Mouse (Mus musculus) G1E (cell line): ENCODE results near the gene Gm45716. TPM values are rescaled to one million over a fixed set of nuclear protein-coding genes. Genes with fewer than 3 reads are reported as not detected.

Experiments used
- ATAC-seq: 2 replicates; pipeline ENCODE4 v1.8.0; 2016; ENCODE audit warnings: mild to moderate bottlenecking; ENCODE audit not compliant: insufficient number of reproducible peaks, poor library complexity, low FRiP score, severe bottlenecking; ENCODE audit errors: extremely low read depth
- DNase-seq: peaks from one replicate; pipeline ENCODE4 v3.0.0; 2012; ENCODE audit warnings: low spot score
- H3K27me3 ChIP-seq: 2 replicates; pipeline ENCODE4 v1.6.1; 2012; ENCODE audit warnings: mild to moderate bottlenecking, low read length, inconsistent platforms; ENCODE audit not compliant: insufficient read depth
- H3K36me3 ChIP-seq: replicated peaks from 2 replicates; pipeline ENCODE3; 2012; ENCODE audit warnings: mild to moderate bottlenecking, inconsistent platforms
- H3K4me1 ChIP-seq: 2 replicates; pipeline ENCODE4 v1.6.1; 2012; ENCODE audit warnings: low read depth, low read length, inconsistent platforms, mixed read lengths; ENCODE audit not compliant: insufficient read depth
- H3K4me3 ChIP-seq: 2 replicates; pipeline ENCODE4 v1.5.1; 2012; ENCODE audit warnings: low read depth, mild to moderate bottlenecking, inconsistent platforms, low read length, moderate library complexity, mixed read lengths
- H3K9me3 ChIP-seq: replicated peaks from 2 replicates; pipeline ENCODE4 v1.6.1; 2012; ENCODE audit warnings: inconsistent platforms
- CTCF ChIP-seq: IDR thresholded peaks from 2 replicates; pipeline ENCODE4 v1.5.1; 2012; ENCODE audit warnings: low read depth, low read length, inconsistent platforms, mixed read lengths
- GATA1 ChIP-seq: IDR thresholded peaks from 2 replicates; pipeline ENCODE4 v1.6.1; 2012; ENCODE audit warnings: borderline replicate concordance, low read length, inconsistent platforms, mixed read lengths
- GATA2 ChIP-seq: IDR thresholded peaks from 2 replicates; pipeline ENCODE4 v1.6.1; 2012; ENCODE audit warnings: low read depth, low read length, inconsistent platforms, borderline replicate concordance
- POLR2AphosphoS5 ChIP-seq: IDR thresholded peaks from 2 replicates; pipeline ENCODE4 v1.6.1; 2012; ENCODE audit warnings: low read depth, low read length, inconsistent platforms; ENCODE audit not compliant: insufficient replicate concordance
- TAL1 ChIP-seq: conservative IDR thresholded peaks from 2 replicates; pipeline ENCODE4 v1.6.1; 2012; ENCODE audit warnings: low read depth, low read length, inconsistent platforms, mixed read lengths
- polyA plus RNA-seq: library from polyadenylated mRNA; stranded (reverse); fragments of >175 nt; gene quantifications from 2 replicates; pipeline ENCODE4 v1.2.3, GENCODE M21; 2012
- total RNA-seq, 2 experiments: library from RNA; stranded (forward) in 1 of 2; stranded (reverse) in 1 of 2; fragments of 200-1000 nt in 1 of 2; fragments of >200 nt in 1 of 2; fragmentation: Nextera tagmentation in 1 of 2; gene quantifications; 2 replicates each; pipeline ENCODE4 v1.2.3; 2014 to 2017

Gm45716 gene
- total and polyA plus RNA-seq, 3 experiments: 0.61 to 4.3 (median 2.3) TPM

DNA sequence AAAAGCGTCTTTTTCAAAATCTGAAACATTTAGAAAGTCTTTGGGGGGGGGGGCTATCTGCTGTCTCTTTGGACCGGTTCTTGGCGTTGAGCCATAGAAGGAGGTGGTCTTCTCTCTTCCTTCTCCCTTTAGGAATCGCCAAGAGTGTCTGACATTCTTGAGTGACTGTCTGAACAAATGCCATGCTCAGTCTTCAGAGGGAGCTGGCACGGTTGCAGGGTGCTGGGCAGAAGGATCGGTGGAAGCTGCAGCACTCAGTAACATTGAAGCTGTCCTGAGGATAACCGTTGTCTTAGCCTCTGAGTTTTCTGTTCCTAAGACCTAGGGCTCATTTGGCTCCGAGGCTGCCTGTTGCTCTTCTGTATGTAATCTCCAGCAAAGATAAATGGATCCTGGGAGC, 64.9 kb downstream of the Gm45716 start:
- TF ChIP-seq POLR2AphosphoS5 (no peak), GATA1 (no peak), TAL1 (no peak), CTCF (no peak), GATA2 (no peak)
- H3K9me3 ChIP-seq: peaks cover 13% of the 10 kb centered on the region
- no peaks in the 10 kb centered on the region for H3K27me3 ChIP-seq
- H3K36me3 ChIP-seq: peaks cover 3% of the 10 kb centered on the region
- no peak overlapping the region for H3K4me3 ChIP-seq
- H3K4me1 ChIP-seq: peaks cover 9% of the 10 kb centered on the region
- ATAC-seq (no peak), DNase-seq (no peak)

DNA sequence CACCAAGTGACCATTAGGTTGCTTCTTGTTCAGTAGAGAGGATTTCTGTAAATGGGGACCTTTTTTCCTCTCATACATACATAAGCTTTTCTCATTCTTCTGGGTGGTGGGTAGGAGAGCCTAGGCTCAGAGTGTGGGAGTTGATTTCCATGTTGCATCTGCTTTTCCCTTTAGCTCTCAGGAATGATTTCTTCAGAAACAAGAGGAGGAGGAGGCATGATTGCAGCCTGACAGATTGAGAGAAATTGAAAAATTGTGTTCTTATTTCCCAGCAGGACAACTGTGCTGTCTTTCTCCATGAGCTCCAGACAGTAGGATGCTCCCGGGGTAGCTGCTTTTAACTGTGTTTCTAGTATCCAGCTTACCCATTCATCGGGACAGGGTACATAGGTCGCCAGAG, 67.1 kb downstream of the Gm45716 start:
- TF ChIP-seq CTCF (no peak), TAL1 (no peak), POLR2AphosphoS5 (no peak), GATA2 (no peak), GATA1 (no peak)
- no peaks in the 10 kb centered on the region for H3K27me3 ChIP-seq
- no peak for DNase-seq
- no peak overlapping the region for H3K4me3 ChIP-seq
- H3K9me3 ChIP-seq: peaks cover 7% of the 10 kb centered on the region
- H3K36me3 ChIP-seq: peaks cover 7% of the 10 kb centered on the region
- no peak for ATAC-seq
- peaks cover 9% of the 10 kb centered on the region for H3K4me1 ChIP-seq

DNA sequence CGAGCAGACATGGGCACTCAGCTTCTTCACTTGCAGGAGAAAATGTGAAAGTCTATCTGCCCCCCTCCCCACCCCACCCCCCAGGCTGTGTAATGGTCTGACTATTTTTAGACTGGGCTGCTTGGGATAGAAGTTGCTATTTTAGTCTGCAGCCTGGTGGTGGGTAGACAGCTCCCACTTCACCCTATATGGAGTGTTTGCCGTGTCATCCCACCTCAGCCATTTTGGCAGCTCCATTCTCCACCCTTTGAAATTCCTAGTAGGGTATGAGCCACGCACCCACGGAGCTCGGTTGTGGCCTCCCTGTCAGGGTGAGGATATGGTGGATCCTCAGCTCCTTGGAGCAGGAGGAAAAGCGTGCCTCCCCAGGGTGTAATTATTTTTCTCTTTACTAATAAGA, 68.2 kb downstream of the Gm45716 start:
- Histone ChIP-seq H3K4me1 (no peaks in the 10 kb centered on the region), H3K9me3 (peaks cover 4% of the 10 kb centered on the region), H3K36me3 (peaks cover 14% of the 10 kb centered on the region), H3K4me3 (no peak overlapping the region), H3K27me3 (no peaks in the 10 kb centered on the region)
- no peak for DNase-seq
- ATAC-seq: no peak
- TF ChIP-seq POLR2AphosphoS5 (no peak), GATA2 (no peak), GATA1 (no peak), TAL1 (no peak), CTCF (no peak)

DNA sequence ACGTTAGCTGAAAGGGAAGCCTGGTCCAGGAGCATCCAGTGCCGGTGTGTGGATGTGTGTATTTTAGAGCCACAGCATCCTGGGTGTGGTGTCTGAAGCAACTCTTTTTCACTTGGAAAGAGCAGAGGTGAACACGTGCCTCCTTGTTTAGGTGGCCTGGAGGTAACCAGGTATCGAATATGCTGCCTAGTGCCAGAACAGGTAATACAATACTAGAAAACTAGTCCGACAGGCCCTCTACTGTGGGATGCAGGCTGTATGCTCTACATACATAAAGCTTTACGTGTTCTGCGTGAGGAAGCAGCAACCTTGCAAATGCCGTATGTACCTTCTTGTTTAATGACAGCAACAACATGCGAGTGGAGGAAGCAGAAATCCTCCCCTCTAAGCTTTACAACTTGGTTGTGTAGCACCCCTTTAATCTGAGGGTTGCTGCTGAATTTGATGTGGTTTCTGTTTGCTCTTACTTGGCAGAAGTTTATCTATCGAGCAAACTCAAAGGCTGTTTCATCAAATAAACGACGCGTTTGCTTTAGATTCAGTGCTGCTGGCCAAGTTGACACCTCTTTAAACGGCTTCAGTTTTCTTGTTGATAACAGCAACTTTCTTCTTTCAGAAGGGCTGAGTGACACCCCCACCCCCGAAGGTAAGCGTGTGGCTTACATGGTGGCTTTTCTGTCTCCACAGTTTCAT, 69.5 kb downstream of the Gm45716 start:
- Histone ChIP-seq H3K36me3 (peaks cover 21% of the 10 kb centered on the region), H3K9me3 (peaks cover 4% of the 10 kb centered on the region), H3K4me1 (no peaks in the 10 kb centered on the region), H3K4me3 (no peak overlapping the region), H3K27me3 (no peaks in the 10 kb centered on the region)
- no peak for TF ChIP-seq GATA1
- DNase-seq (no peak), ATAC-seq (no peak)

DNA sequence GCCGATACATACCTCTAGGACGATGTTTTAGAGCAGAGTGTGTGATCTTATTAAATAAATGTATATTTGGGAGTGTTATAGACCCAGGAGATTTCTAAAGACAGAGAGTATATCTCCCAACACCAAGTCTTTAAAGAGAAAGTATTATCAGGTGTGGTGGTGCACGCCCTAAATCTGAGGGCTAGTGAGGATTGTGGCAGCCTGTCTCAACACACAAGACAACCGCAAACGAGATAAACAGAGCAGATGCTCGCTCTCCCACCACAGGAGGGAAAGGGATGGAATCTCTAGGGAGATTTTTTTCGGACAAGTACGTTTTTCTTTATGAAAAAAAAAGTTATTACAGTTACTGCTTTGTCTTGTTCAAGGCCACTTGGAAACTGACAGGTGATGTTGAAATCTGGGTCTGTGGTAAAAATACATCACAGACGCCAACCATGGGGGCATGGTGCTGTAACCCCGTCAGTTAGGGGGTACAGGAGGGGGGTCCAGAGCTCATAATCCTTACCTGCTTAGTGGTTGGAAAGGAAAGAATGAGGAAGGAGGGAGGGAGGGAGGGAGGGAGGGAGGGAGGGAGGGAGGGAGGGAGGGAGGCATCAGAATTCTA, 70.9 kb downstream of the Gm45716 start:
- no peak for TF ChIP-seq TAL1
- TF ChIP-seq POLR2AphosphoS5: no peak
- TF ChIP-seq CTCF: no peak
- TF ChIP-seq GATA1: no peak
- no peak for TF ChIP-seq GATA2
- Histone ChIP-seq H3K9me3 (peaks cover 2% of the 10 kb centered on the region), H3K27me3 (no peaks in the 10 kb centered on the region), H3K4me1 (no peaks in the 10 kb centered on the region), H3K4me3 (no peak overlapping the region), H3K36me3 (peaks cover 29% of the 10 kb centered on the region)
- DNase-seq (no peak), ATAC-seq (no peak)

DNA sequence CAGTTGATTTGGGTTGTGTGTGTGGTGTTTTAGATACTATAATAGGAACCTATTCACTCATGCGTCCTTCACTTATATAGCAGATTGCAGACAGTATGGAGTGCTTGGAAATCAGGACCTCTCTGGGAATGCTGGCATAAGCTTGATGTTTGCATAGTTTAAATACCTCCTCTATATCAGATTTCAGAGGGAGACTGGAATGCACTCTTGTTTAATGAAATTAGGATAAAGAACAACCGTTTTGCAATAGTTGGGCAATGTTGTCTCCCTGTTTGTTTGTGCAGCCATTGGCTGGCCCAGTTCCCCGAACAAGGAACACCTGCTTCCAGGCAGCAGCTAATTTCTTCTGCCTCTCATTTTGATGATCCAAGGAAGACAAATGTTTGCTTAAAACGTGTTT, 71.6 kb downstream of the Gm45716 start:
- H3K36me3 ChIP-seq: peaks cover 29% of the 10 kb centered on the region
- H3K4me3 ChIP-seq: no peak overlapping the region
- no peaks in the 10 kb centered on the region for H3K27me3 ChIP-seq
- TF ChIP-seq POLR2AphosphoS5: no peak
- TF ChIP-seq GATA2: no peak
- no peak for TF ChIP-seq GATA1
- no peak for TF ChIP-seq CTCF
- no peak for TF ChIP-seq TAL1
- ATAC-seq (no peak), DNase-seq (no peak)
- H3K9me3 ChIP-seq: peaks cover 2% of the 10 kb centered on the region
- H3K4me1 ChIP-seq: no peaks in the 10 kb centered on the region
